Mouse (Mus musculus) 3T3-L1 (cell line): Measurements from ENCODE around the gene Smpd1.

Experiments
- DNase-seq: peaks from one replicate; pipeline ENCODE4 v3.0.0-alpha.2; 2015; ENCODE audit warnings: low read depth, low spot score

The Smpd1 gene

DNA sequence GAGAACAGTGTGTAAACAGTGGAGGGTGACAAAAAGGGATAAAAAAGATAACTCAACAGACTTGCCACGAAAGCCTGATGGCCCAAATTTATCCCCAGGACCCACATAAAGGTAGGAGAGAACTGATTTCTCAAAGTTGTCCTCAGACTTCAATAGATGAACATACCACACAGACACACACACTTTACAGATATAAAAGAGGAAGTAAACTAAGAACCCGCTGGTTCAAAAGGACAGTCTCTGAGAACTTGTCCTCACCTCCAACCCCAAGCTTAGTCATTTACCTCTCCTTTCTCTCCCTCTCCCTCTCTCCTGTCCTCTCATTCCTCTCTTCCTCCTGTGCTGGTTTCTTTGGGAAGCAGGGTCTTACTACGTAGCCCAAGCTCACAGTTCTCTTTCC lies 8.2 kb downstream of the Smpd1 start:
- DNase-seq: no peak

DNA sequence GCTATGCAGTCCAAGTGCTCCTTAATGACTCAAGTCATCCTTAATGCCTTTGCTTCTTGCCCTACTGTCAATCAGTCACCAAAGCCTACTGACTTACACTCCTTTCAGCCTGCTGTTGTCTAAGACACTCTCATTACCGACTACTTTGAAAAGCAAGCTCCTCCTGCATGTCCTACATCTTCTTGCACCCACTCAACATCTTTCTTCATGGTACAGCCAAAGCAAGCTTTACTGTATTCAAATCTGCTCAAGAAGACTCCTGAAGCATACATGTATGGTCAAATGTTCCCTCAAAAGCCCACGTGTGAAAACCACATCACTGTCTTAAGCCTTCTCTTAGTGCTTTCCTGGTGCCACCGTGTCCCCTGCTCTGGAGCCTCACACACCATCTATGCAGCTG lies 9.2 kb downstream of the Smpd1 start:
- no peak for DNase-seq

GRCm38 (mm10) chr7:105565071-105565836 lies 11.1 kb downstream of the Smpd1 start:
- no peak for DNase-seq

GRCm38 (mm10) chr7:105568583-105568982 lies 14.4 kb downstream of the Smpd1 start:
- no peak for DNase-seq

DNA sequence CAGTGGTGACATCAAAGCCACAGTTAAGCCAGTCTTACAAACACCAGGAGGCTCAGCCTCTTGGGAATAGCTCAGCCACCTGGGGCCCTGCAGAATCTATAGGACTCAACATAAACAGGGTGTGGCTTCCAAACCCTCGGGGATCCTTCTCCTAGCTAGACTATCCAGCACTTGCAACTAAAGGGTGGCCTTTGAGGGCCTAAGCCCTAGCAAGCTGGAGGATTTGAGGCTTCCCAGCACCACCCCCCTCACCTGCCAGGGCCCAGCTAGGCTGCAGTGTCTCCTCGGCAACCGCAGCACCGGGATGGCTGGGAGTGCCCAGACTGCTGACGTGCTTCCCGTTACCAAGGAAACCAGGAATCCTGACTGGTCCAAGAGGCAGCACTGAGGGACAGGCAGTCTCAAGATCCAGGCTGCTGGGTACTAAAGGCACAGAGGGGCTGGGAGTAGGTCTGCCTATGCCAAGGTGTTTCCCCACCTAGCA lies 14.9 kb downstream of the Smpd1 start:
- DNase-seq: no peak

DNA sequence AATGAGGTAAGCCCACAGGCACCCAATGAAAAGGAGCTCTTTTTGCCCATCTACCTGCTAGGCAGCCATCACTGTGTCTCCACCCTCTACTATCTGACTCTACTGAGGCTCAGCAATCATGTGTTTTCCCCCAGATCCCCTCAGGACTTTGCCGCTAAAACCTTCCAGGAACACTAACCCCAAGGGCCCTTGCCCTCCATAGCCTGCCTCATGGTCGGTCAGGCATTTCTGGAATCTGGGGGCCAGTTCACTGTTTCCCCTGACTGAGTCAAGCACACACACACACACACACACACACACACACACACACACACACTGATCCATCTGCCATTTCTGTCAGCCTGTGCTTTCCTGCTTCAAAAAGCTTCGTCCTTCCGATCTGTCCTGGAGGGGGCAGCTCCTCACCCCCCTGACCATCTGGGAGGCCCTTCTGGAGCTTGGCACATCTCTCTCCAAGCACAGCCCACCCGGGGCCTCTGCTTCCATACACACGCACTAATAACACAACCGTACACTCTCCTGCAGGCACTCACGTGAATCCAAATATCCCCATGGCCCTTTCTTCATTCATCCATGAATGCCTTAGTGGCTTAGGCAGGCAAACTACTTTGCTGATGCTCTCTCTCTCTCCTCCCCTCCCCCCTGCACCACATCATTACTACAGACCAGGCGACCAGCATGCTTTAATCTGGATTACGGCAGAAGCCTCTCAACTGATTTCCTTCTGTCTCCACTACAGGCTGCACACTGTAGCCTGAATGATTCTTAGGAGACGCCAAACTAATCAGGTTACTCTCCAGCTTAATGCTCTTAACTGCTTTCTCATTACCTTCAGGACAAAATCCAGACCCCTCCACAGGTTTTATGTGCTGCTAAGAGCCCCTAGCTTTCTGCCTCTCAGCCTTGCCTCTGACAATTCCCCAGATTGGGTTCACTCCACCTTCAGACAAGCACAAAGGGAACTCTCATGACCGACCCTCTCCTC lies 15.6 kb downstream of the Smpd1 start:
- no peak for DNase-seq

DNA sequence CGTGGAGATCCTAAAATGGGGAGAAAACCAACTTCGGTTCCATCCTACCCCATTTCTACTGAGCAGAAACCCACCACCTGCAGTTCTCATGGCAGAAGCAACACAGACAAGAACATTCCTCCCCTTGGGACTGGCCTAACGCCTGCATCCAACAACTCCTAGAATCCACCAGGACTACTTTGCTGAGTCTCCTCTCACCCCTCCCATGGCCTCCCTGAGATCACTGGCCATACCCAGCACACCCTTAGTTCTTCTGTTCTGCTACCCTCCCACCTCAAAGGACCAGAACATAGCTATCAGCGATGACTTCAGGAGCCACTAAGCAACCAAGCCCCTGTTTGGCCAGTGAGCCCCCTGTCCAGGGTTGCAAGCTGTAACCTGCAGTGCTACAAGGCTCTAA lies 16.6 kb downstream of the Smpd1 start:
- DNase-seq: no peak

GRCm38 (mm10) chr7:105572949-105573348 lies 18.8 kb downstream of the Smpd1 start:
- no peak for DNase-seq

GRCm38 (mm10) chr7:105574537-105574936 lies 20.4 kb downstream of the Smpd1 start:
- DNase-seq: no peak

GRCm38 (mm10) chr7:105576166-105576748 lies 22.1 kb downstream of the Smpd1 start:
- DNase-seq: no peak

DNA sequence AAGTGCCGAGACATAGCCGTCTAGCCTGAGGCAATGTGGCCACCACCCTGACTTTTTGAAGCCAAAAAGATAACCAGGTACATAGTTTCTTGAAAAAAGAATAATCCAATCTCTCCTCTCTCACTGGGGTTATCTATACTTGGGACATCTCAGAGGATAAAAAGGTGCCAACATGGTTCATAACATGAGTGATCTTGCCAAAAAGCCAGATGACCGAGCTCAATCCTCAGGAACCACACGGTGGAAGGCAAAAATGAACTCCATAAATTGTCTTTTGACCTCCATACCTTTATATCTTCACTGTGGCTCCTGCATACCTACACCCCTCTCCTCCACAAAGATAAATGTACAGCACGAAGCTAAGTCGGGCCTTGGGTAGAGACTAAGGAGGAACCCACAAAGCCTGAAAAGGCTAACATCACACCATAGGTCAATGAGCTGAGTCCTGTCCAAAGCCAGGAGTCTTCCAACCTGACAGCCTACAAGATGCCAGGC lies 23.3 kb downstream of the Smpd1 start:
- no peak for DNase-seq

- no peak for DNase-seq
Observed at GRCm38 (mm10) chr7:105578481-105578880, 24.3 kb downstream of the Smpd1 start.

- no peak for DNase-seq
Observed at GRCm38 (mm10) chr7:105580627-105581089, 26.5 kb downstream of the Smpd1 start.

DNA sequence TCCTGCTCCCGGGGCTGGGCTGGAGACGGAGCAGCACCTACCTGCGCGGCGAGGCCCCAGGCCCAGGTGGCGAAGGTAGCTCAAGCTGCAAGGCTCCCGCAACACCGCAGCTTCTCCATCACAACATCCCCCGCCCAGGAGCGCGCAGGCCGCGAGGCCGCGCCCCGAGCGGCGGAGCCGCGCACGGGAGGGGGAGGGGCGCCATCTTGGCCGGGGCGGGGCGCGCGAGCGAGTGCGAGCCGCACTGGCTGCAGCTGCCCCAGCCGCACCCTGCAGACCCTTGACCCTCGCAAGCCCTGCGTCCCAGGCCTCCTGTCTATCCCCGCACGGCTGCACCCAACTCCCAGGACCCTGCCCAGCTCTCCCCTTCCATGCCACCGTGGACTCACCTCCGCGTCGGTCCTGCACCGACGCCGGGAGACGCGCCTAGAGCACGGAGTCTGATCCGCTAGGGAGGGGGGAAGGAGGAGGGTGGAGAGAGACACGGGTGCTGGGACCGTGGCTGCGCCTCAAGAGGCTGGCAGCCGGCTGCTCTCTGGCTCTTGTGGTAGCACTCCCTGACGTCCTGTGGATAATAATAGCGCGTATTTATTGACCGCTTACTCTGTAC lies 27.0 kb downstream of the Smpd1 start, which contains the start of gene Apbb1:
Gene Apbb1 (minus strand): TSS at position 560 of the 610 bp plus-strand sequence.
- peak; percentile 48 for DNase-seq

DNA sequence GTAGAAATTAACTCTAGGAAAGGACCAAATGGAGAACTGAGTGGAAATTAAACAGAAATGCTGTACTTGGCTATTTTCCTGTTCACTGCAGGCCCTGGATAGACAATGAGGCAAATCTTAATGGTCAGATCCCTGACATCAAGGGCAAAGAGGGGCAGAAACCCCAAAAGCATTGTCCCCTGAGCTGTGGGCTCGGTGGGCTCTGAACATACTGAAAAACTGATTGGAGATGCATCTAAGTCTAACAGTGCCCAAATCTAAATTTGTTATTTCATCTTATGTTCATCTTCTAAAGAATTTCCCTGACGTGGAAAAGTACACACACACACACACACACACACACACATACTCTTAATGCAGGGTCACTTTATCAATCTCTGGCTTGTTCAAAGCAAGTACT lies 27.8 kb downstream of the Smpd1 start:
- DNase-seq: no peak

GRCm38 (mm10) chr7:105588325-105588912 lies 34.3 kb downstream of the Smpd1 start:
- no peak for DNase-seq

DNA sequence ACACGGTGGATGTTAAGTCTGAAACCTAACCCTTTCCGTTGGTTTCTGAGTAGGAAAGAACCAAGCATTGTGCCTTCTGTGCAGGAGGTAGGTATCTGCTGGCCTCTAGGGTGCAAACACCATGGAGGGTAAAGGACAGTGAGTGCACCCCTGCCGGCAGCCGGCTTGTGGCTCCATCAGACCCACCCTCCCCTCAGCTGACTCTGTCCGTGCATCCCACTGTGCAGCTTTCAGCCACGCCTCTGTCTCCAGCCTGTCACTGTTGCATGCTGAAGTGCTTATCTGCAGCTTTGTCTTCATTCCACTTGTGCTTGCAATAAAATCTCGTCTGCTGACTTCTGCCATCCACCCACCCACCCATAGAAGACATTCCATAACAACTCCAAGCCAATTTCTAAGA lies 35.9 kb downstream of the Smpd1 start:
- DNase-seq: no peak

- DNase-seq: peak; percentile 72
Observed at GRCm38 (mm10) chr7:105602860-105603623, 48.9 kb downstream of the Smpd1 start.
